Mouse (Mus musculus) stomach, postnatal 0 days (tissue): ENCODE results near the gene Bmp2k.

Source experiments
- CTCF ChIP-seq: IDR thresholded peaks from 2 replicates; pipeline ENCODE4 v1.5.1; 2016; ENCODE audit warnings: antibody characterized with exemption, low read depth, mild to moderate bottlenecking, moderate library complexity
- EP300 ChIP-seq: optimal IDR thresholded peaks from 2 replicates; pipeline ENCODE3; 2016; ENCODE audit warnings: antibody characterized with exemption

DNA sequence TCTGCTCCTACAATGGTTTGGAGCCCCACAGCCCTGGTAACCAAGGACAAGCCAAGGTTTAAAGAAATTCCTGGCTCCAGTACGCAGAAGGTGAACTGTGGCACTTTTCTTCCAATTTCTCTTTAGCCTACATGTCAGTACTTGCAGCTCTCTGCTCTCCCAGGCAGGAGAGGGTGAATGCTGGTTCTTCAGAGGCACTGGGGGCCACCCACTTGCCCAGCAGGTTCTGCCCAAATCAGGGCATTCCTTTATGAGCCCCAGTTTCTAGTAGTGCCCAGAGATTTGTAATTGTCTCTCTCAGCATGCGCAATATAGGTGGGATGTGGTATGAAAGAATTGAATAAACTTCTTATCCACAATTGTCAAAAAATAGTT is 32.5 kb upstream of the Bmp2k start:
- no peak for TF ChIP-seq CTCF
- no peak for TF ChIP-seq EP300
